Mouse (Mus musculus) frontal cortex, postnatal 36 days (tissue): ENCODE measurements at regions not wholly inside any gene's neighbourhood (a gene's known extent, or its start where the extent isn't known, plus 50 kb on each side); places are given as distances from the start of the nearest gene placed in this dataset.
"Not testable (repeated sequence)": the region's sequence is repeated elsewhere in the genome, so short reads cannot be mapped to it uniquely, and the experiment has no call there.

ENCODE experiments used
- DNase-seq, 2 experiments: peaks; one replicate each; pipeline ENCODE4 v3.0.0; 2022; ENCODE audit warnings: low spot score in 2 of 2

DNA sequence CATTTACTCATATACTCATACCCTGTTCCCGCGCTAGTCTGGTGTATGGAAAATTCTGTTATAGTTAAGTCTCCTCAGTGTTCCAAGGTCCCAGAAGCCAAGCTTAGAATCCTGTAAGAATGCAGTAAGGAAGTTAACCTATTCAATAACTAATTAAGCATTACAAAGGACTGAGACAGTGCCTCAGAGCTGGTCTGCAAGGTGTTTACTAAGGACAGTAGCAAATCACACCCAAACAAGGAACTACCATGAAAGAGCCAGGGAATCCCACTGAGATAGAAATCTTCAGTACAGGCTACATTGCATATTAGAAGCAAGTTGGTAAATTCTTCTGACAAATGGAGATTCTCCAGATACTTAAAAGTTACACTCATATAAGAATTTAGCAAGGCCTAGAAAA, 516.7 kb upstream of the Gm10131 start:
- DNase-seq, result not testable (repeated sequence)

DNA sequence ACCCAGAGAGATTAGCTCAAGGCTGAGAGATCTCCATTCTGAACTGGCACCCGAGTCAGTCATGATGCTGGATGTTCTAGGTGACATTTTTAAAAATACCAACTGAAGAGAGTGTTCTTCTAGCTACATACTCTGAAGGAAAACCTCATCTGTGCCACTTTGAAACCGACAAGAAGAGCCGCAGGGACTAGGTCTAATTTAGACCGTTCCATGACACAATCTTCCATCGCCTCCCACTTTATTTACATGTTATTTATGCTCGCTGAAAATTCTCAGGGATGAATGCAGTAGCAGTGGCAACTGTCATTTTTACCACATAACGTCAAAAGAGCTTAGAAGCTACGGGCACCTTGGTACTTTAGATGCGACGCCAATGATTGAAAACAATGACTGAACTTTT, 514.1 kb upstream of the Gm10131 start:
- DNase-seq, result peak in 1 of 2 experiments; percentile 29

DNA sequence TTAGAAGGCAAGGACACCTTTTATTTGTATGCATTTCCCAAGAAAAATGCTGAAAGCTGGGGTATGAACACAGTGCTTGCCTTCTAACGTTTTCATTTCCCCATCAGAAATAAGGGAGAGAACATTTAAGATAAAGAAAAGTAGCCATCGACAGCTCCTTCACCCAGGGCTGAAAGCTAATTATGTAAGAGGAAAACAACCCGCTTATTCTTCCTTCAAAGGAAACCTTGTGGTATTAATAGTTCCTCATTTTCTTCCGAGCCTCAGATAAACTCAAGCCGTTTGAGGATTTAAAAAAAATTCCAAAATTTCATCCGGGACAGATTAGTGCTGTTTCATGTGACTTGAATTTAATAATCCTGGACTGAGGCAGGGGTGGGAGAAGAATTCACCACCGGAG, 512.2 kb upstream of the Gm10131 start:
- no peak for DNase-seq

DNA sequence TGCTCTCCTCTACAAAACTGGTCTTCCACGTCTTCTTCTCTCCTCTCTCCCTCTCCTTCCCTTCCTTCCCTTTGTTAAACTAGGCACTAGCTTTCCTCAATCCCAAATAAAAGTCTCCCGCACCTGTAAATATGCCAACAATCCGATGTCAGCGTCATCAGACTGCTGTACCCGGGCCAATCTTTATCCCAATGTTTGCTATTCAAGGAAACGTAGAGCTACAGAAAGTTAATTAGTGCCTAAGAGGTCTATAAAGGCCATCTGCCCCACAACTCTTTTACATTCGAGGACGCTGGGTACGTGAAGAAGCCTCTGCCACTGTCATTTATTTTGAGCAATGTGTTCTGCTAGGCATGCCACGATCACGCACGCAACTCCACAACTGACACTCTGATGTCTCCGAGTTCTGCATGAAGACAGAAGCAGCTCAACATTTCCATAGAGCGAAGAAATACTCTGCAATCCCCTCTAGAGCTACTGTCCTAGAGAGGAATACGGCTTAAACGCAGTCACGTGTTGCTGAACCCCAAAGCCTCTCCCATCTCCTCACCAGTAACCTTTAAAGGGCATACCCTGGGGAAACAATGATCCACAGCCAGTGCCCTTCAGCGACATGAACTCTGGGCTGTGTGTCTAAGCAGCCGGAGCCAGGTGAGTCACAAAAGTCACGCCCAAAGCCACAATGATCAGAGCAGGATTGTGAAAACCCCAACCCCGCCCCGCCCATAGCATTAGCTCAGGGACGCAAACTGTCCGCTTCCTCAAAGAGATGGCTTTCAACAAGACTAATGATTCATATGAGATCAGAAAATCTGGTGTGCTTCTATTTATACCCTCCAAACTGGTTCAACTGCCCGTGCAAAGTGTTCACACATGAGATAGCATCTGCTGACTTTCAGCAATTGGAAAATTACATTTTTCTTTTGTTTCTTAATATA, 510.9 kb upstream of the Gm10131 start:
- no peak for DNase-seq

DNA sequence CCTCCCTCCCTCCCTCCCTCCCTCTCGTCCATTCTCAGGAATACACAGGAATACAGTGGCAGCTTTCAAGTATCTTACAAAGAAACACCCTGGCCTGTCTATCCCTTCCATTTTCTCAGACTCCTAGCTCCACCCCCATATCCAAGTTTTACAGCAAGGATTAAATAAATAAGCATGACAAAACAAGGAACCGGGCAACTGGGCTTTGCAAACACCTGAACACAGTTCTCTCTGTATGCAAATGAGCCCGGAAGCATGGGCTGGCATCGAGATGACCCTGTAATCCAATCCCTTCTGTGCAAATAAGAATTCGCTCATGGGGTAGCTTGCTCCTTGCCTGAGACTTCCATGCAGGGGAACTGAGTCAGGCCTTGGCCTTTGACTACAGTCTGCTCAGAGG, 506.5 kb upstream of the Gm10131 start:
- no peak for DNase-seq

DNA sequence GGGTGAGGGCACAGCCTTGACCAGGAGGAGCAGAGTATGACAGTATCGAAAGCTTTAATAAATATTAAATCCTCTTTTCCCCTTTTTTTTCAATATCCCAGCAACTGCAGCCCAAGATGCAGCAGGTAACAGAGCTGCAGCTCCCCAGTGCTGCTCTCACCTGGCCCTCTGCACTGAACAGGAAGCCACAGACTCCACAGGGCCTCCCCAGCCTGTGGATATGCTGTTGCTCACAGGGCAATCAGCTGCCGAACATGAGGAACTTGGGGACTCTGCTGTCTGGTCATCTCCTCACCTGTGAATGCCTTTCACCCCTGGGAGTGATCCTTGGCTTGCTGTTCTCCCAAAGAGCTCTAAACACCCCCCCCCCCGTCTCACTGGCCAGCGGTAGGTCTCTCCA, 503.4 kb upstream of the Gm10131 start:
- DNase-seq, result no peak

DNA sequence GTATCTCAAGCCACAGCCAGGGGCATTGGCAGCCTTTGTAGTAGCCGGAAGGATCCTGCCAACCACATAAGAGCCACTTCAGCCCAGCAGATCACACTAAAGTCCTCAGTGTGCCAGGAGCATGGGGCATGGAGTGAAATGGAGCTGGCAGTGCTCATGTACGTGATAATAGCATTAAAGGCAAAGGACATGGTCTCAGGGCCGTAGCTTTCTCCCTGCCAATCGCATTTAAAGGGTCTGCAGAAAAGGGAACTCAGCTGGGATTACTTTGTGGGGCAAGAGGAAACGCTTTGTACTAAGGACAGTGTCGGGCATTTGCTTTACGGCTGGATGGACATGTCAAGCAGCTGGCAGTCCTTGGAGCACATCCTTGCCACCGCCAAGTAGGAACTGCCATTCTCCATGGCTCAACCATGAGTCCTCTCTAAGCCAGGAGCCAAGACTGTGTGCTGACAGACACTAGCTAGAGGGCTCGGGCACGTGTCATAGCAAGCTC, 502.5 kb upstream of the Gm10131 start:
- no peak for DNase-seq

DNA sequence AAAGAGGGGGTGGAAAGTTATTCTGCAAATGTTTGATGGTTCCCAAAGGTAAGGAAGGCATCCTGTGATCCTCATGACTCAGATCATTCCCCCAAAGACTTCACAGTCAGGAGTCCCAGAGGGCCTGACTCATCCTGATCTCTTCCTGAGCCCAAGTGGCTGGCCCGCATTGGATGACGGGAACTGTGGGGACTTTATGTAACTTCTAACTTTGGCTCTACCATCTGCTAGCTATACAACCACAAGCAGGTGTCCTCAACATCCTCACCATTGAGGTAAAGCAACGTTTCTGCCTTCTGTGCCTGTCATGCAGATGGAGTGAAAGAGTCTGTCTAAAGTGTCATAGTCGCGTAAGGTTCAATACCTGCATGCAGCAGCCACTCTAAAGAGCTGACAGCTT, 501.6 kb upstream of the Gm10131 start:
- DNase-seq, result peak; percentile 40 to 62

DNA sequence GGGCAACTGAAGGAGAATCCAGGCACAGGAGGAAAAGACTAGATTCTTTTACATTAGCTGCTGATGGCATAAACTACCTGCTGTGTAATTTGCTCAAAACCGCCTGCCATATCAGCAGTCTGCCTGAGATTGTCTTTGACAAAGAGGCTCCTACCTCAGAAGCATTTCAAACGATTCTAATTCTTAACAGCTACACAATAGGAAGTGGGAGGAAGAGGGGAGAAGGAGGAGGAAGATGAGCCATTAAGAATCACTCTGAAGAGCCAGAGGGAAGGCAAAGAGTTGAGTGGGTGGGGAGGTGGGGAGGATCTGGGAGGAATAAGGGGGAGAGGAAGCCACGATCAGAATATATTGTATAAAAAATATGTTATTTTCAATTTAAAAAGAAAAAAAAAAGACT, 500.9 kb upstream of the Gm10131 start:
- no peak for DNase-seq

DNA sequence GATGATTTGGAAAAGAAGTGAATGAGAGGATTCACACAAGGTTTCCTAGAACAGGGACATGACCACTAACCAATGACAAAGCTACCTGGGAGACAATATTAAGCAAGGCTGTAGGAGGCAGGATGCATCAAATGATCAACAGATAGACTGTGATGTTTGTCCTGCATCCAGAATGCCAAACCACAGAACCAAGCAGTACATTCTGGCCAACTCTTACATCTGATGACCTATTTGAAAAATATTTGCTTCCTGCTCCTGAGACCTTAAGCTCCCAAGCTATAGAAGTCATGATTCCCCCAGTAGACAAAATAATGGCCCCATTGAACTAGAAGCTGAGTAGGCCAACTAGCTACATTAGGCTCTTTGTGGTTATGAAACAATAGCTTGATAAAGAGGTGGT, 498.6 kb upstream of the Gm10131 start:
- no peak for DNase-seq

DNA sequence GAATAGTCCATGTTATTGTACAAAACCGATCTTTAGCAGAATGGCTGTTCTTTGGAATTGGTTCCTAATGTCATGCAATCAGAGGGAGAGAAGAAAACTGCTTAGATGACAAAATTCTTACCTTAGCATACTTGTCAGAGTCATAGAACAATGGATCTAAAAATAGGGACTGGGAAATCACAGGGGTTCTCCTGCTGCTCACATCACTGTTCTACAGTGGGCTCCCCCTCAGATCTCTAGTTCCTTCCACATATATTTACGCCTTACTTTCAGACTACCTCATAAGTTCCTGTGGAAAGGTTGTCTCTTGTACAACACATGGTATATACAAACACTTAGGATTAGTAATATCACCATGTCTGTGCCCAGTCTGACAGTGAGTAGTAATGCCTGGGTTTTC, 495.9 kb upstream of the Gm10131 start:
- no peak for DNase-seq

DNA sequence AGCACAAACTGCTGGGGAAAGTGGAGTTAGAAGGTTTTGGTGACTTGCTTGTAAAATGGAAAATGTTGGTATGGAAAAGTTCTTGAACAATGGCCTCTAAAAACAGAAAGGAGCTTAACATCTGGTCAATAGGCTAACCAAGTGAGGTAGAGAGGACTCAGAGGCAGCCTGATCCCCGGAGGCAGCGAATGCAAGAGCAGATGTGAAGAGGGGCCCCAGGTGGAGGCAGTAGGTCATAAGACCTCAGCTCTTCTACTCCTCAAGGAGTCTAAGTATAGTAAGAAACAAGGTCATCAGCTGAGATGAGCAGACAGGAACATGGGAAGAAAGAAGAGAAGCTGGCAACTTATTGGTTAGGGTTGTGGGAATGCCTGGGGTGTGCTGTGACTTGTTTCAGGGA, 493.5 kb upstream of the Gm10131 start:
- DNase-seq, result no peak

DNA sequence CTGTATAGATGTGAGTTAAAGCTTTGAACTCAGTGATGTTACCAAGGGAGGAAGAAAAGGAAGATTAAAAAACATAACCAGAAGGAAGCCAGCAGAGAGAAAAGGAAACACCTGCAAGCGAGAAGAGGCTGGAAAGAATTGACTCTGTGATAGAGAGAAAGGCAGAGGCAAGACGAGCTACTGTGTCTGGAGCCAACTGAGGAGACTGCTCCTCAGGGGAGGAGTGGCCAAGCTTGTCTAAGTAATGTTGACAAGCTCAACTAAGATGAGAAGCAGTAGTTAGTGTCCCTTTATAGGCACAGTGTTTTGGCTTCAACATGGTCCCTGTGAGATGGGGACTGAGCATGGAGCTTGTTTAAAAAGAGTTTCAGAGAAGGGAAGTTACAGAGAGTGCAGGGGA, 493.0 kb upstream of the Gm10131 start:
- DNase-seq, result no peak

DNA sequence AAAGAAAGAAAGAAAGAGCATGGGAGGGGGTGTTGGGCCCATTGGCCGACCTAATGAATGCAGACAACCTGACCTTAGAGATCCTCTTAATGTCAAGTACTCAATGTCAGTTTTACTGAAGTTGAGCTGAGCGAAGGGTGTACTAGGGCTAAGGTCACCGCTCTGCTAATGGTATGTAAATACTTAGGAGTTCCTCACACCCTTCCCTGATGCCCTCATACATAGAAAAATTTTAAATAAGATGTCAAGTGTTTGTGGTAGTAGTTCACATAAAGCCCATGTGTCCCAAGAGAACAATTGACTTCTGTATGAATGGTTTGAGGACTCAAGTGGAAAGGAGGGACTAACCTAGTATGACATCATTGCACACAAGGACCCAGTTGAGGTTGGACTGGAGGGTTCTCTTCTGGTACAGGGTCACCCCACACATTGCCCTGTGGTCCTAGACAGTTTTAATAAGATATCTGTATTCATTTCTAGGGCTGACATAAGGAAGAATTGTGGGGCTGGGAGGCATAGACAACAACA, 490.0 kb upstream of the Gm10131 start:
- DNase-seq, result no peak

DNA sequence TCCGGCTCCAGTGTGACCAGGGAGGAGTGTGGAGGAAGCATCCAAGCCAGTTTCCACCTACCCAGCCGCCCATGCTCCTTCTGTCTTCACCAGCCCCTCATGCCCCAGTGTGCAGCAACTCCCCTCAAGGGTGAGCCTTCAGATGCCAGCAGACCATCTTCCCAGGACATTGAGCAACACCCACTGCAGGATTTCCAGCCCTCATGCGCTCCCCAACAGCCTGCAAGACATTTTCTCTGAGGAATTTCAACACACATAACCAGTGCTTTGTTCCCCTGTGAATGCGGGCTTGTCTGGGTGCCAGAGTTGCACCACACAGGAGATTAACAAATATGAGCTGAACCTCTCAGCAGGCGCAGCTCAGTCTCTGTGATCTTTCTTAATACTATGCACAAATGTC, 489.3 kb upstream of the Gm10131 start:
- DNase-seq, result no peak

DNA sequence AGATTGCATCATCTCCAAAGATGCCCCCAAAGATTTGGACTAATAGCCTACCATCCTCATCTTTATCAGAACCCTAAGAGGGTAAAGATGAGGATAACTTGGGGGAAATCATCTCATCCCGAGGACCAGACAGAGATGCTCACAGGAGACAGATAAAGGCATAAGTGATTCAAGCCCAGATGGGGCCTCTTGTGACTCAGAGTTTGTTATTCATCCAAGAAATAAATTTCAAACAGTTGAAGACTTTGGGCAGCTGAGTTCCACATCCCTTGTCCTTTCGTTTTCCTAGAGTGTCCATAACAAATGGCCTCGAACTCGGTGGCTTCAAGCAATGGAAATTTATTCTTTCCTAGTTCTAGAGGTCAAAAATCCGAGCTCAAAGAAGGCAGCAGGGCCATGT, 485.1 kb upstream of the Gm10131 start:
- DNase-seq, result peak; percentile 13 to 23

DNA sequence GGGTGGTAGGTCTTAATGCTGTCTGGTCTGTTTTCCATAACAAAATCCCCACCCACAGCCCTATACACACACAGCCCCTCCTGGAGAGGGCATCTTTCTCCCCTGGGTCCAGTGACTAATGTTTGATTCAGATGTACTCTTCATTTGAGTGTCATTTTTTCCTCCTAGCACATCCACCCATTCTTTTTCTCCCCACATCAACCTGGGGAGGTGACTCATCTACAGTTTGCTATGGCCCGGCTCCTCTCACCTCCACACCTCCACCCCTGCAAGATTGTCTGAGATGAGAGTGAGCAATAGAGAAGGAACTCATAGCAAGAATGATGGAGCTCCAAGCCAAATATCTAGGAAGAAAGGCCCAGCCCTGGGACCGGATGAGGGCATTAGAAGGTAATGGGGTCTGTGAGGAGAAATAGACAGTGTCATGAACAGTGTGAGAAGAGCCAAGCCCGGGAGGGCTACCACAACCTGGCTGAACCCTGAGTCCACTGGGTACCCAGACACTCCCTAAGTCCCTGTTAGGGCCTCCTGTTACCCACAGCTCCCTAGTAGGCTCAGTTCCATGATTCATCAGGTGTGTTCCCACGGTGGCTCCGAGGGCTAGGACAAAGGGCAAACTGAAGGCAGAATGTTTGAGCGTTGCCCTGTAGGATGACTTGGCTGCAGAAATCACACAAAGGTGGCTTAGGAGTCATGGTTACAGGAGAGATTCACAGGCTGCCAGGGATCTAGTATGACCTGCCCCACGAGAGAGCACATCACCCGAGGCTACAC, 479.6 kb upstream of the Gm10131 start:
- no peak for DNase-seq

DNA sequence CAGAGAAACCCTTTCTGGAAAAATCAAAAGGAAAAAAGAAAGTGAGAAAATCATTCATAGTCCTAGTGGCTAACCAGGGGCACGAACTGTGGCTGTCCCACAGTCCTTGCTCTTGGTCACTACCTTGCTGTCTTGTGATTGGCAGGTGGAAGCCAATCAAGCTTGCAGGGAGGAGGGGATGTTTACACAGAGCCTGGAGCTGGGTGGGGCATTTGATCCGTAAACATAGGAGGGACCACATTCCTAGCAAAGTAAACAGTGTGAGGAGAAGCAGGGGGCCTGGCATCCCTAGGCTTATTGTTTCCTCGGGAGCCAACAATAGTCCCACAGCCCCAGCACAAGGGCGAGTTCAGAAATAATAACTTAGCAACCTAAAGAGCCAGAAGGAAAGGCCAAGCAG, 466.5 kb upstream of the Gm10131 start:
- DNase-seq, result no peak

DNA sequence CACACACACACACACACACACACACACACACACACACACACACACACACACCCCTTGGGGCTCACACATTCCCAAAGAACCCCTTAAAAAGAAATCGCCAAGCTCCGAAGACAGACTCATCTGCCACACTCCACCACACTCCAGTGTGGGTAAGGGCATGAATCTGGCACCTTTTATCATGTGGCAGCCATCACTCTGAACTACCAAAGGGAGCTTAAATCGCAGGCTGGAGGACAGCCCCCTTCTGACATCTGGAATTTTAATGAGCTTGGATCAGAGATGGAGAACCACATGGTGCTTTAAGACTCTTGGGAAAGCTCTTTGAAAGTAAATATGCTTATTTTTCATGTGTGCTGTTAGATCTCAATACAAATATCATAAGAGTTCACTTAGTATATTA, 462.5 kb upstream of the Gm10131 start:
- DNase-seq, result no peak

DNA sequence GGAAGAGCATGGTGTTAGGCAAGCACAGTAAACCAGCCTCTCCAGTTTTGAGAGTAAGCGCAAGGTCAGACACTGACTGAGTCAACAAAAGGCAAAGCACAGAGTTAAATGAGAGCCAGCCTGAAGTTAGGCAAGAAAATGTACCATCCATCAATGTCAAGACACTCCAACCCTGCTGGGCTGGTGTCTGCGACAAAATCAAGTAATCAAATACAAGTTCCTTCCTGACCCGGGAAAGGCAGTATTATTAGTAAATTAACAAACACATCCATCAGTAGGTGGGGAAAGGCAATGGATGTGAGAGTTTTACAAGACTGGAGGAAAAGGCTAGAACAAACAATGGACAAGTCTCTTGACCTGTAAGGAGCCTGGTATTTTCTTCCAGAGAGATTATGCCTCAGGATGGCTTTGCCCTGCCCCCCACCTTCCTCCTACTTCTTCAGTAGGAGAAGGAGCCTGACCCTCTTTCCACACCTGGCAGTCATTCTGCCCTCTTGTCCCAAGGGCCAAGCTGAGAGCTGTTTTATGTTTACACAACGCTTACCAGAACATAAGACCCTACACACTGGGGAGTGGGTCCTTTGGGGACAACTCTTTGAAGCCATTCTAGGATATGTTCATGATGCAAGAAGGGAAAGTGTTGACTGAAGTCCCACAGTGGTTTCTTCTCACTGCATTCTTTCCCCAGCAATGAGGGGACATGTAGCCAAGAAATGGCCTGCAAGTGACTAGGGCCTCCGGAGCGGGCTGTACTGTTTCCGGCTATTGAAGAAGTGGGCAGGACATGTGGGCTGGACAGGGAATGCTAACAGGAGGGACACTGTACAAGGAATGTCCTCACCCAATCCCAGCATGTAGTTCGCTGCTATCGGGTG, 461.7 kb upstream of the Gm10131 start:
- DNase-seq, result no peak

DNA sequence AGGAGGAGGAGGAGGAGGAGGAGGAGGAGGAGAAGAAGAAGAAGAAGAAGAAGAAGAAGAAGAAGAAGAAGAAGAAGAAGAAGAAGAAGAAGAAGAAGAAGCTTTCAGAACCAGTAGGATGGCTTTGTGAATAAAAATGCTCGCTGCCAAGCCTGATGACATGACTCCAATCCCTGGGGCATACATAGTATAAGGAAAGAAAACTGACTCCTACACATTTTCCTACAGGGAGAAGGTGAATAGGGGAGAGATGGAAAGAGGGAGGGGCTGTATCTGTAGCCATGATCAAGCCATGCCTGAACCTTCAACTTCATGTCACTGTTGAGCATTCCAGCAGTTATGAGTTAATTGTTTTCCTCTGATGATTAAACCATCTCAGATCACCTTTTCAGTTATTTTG, 460.2 kb upstream of the Gm10131 start:
- DNase-seq, result no peak

DNA sequence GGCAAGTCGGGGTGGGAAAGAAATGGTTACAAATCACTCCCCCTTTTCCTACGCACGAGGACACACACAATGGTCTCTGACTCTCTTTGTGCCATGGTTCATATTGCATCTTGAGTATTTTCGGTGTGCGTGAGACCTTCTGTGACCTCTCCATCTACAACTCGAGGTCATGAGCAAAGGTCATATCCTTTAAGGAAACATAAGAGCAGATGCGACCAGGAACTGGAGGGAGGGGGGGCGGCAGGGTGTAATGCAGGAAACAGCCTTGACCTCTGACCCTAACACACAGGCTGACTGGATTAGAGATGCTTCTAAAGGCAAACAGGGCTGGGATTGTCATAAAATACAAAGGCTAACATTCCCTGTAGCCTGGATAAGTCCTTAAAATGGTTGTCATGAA, 450.7 kb upstream of the Gm10131 start:
- DNase-seq, result no peak
